Mouse (Mus musculus): ENCODE measurements around the gene Insc.
A peak's percentile ranks its signal among the peaks of the same experiment; 100 is the strongest.

Gene Insc

GRCm38 (mm10) chr7:114762660-114763059 is 19.2 kb downstream of the Insc start:
- no peak for DNase-seq (ENCODE audit: low read depth, low spot score)

- peak; percentile 16 for DNase-seq (ENCODE audit: low read depth, low spot score)
Observed at GRCm38 (mm10) chr7:114765273-114765672, 21.8 kb downstream of the Insc start.

- no peak for DNase-seq (ENCODE audit: low read depth, low spot score)
Observed at GRCm38 (mm10) chr7:114766523-114766922, 23.0 kb downstream of the Insc start.

GRCm38 (mm10) chr7:114768516-114768915 is 25.0 kb downstream of the Insc start:
- DNase-seq (ENCODE audit: low read depth, low spot score), result no peak

GRCm38 (mm10) chr7:114769041-114769440 is 25.5 kb downstream of the Insc start:
- DNase-seq (ENCODE audit: low read depth, low spot score), result no peak

GRCm38 (mm10) chr7:114770586-114770985 is 27.1 kb downstream of the Insc start:
- no peak for DNase-seq (ENCODE audit: low read depth, low spot score)

- DNase-seq (ENCODE audit: low read depth, low spot score), result no peak
Observed at GRCm38 (mm10) chr7:114771801-114772200, 28.3 kb downstream of the Insc start.

- peak; percentile 36 for DNase-seq (ENCODE audit: low read depth, low spot score)
Observed at GRCm38 (mm10) chr7:114773781-114774180, 30.3 kb downstream of the Insc start.

- DNase-seq (ENCODE audit: low read depth, low spot score), result peak; percentile 24
Observed at GRCm38 (mm10) chr7:114775856-114776255, 32.4 kb downstream of the Insc start.

- DNase-seq (ENCODE audit: low read depth, low spot score), result peak; percentile 74
Observed at GRCm38 (mm10) chr7:114778156-114778770, 34.8 kb downstream of the Insc start.

GRCm38 (mm10) chr7:114779056-114779660 is 35.7 kb downstream of the Insc start:
- peak; percentile 72 for DNase-seq (ENCODE audit: low read depth, low spot score)

GRCm38 (mm10) chr7:114783291-114783690 is 39.8 kb downstream of the Insc start:
- DNase-seq (ENCODE audit: low read depth, low spot score), result no peak

- no peak for DNase-seq (ENCODE audit: low read depth, low spot score)
Observed at GRCm38 (mm10) chr7:114791087-114791486, 47.6 kb downstream of the Insc start.

GRCm38 (mm10) chr7:114792026-114792425 is 48.5 kb downstream of the Insc start:
- no peak for DNase-seq (ENCODE audit: low read depth, low spot score)

GRCm38 (mm10) chr7:114794400-114794799 is 50.9 kb downstream of the Insc start:
- DNase-seq (ENCODE audit: low read depth, low spot score), result peak; percentile 14

- no peak for DNase-seq (ENCODE audit: low read depth, low spot score)
Observed at GRCm38 (mm10) chr7:114802576-114802975, 59.1 kb downstream of the Insc start.

- DNase-seq (ENCODE audit: low read depth, low spot score), result no peak
Observed at GRCm38 (mm10) chr7:114805311-114805710, 61.8 kb downstream of the Insc start.

GRCm38 (mm10) chr7:114807343-114807742 is 63.8 kb downstream of the Insc start:
- DNase-seq (ENCODE audit: low read depth, low spot score), result no peak

- no peak for DNase-seq (ENCODE audit: low read depth, low spot score)
Observed at GRCm38 (mm10) chr7:114808341-114808740, 64.8 kb downstream of the Insc start.

- peak; percentile 86 for DNase-seq (ENCODE audit: low read depth, low spot score)
Observed at GRCm38 (mm10) chr7:114817291-114817806, 73.9 kb downstream of the Insc start.

- DNase-seq (ENCODE audit: low read depth, low spot score), result no peak
Observed at GRCm38 (mm10) chr7:114817879-114818278, 74.4 kb downstream of the Insc start.

GRCm38 (mm10) chr7:114818351-114818750 is 74.9 kb downstream of the Insc start:
- DNase-seq (ENCODE audit: low read depth, low spot score), result no peak

- DNase-seq (ENCODE audit: low read depth, low spot score), result no peak
Observed at GRCm38 (mm10) chr7:114818836-114819235, 75.3 kb downstream of the Insc start.

Data from 3T3-L1 (cell line).